Mouse (Mus musculus) 3134 (cell line): ENCODE measurements around the gene Tectb.
"Not testable (repeated sequence)": the region's sequence is repeated elsewhere in the genome, so short reads cannot be mapped to it uniquely, and the experiment has no call there.

Experiments
- DNase-seq: peaks from one replicate; pipeline ENCODE4 v3.0.0-alpha.2; 2011; ENCODE audit warnings: low spot score; ENCODE audit not compliant: insufficient read length; ENCODE audit errors: extremely low read depth

The Tectb gene

GRCm38 (mm10) chr19:55165183-55165865 lies 15.2 kb upstream of the Tectb start:
- DNase-seq, result no peak

- DNase-seq, result no peak
These were observed 14.6 kb upstream of the Tectb start for GRCm38 (mm10) chr19:55165954-55166353.

- DNase-seq, result no peak
These were observed 13.8 kb upstream of the Tectb start for GRCm38 (mm10) chr19:55166741-55167140.

- DNase-seq, result no peak
These were observed 12.8 kb upstream of the Tectb start for GRCm38 (mm10) chr19:55167741-55168140.

- no peak for DNase-seq
These were observed 12.2 kb upstream of the Tectb start for GRCm38 (mm10) chr19:55168360-55168759.

GRCm38 (mm10) chr19:55169236-55169729 lies 11.2 kb upstream of the Tectb start:
- DNase-seq, result not testable (repeated sequence)

- DNase-seq, result no peak
These were observed 10.1 kb upstream of the Tectb start for GRCm38 (mm10) chr19:55170399-55170798.

GRCm38 (mm10) chr19:55171585-55171984 lies 8.9 kb upstream of the Tectb start:
- DNase-seq, result no peak

GRCm38 (mm10) chr19:55177143-55177542 lies 3.4 kb upstream of the Tectb start:
- no peak for DNase-seq

GRCm38 (mm10) chr19:55184442-55184841 lies 3.9 kb downstream of the Tectb start:
- no peak for DNase-seq

- no peak for DNase-seq
These were observed 4.5 kb downstream of the Tectb start for GRCm38 (mm10) chr19:55185074-55185473.

GRCm38 (mm10) chr19:55185651-55186050 lies 5.1 kb downstream of the Tectb start:
- no peak for DNase-seq

GRCm38 (mm10) chr19:55190065-55190464 lies 9.5 kb downstream of the Tectb start:
- DNase-seq, result no peak

- DNase-seq, result no peak
These were observed 11.1 kb downstream of the Tectb start for GRCm38 (mm10) chr19:55191596-55191995.

- DNase-seq, result no peak
These were observed 11.9 kb downstream of the Tectb start for GRCm38 (mm10) chr19:55192254-55192945.

- DNase-seq, result no peak
These were observed 13.3 kb downstream of the Tectb start for GRCm38 (mm10) chr19:55193717-55194394.

- no peak for DNase-seq
These were observed 14.1 kb downstream of the Tectb start for GRCm38 (mm10) chr19:55194520-55195170.

GRCm38 (mm10) chr19:55195574-55195973 lies 15.0 kb downstream of the Tectb start:
- DNase-seq, result no peak

- no peak for DNase-seq
These were observed 17.8 kb downstream of the Tectb start for GRCm38 (mm10) chr19:55198303-55198702.

GRCm38 (mm10) chr19:55206482-55207138 lies 26.1 kb downstream of the Tectb start:
- DNase-seq, result peak; percentile 18
